Mouse (Mus musculus) brown adipose tissue, adult 24 weeks (tissue): ENCODE data around the gene Cacng6. TPM values are rescaled to one million over a fixed set of nuclear protein-coding genes. Genes with fewer than 3 reads are reported as not detected.

Source experiments
- H3K27ac ChIP-seq: fragments of 200-500 bp; replicated peaks from 2 replicates; pipeline ENCODE4 v1.5.1; 2012; ENCODE audit warnings: low read depth, mild to moderate bottlenecking, low read length
- H3K4me1 ChIP-seq: fragments of 200-500 bp; 2 replicates; pipeline ENCODE4 v1.6.1; 2012; ENCODE audit warnings: low read length, mixed read lengths; ENCODE audit not compliant: control insufficient read depth, insufficient read depth, insufficient read length
- H3K4me3 ChIP-seq: fragments of 200-500 bp; 2 replicates; pipeline ENCODE4 v1.5.1; 2012; ENCODE audit warnings: low read depth, mild to moderate bottlenecking, low read length, moderate library complexity; ENCODE audit not compliant: insufficient read depth
- polyA plus RNA-seq: library from polyadenylated mRNA; stranded (reverse); fragments of >200 nt; gene quantifications from 2 replicates; pipeline ENCODE4 v1.2.4, GENCODE M21; 2012; ENCODE audit not compliant: missing spikeins, insufficient read depth, insufficient read length

Cacng6 gene
- polyA plus RNA-seq, 1 experiment, result 0.52 TPM

DNA sequence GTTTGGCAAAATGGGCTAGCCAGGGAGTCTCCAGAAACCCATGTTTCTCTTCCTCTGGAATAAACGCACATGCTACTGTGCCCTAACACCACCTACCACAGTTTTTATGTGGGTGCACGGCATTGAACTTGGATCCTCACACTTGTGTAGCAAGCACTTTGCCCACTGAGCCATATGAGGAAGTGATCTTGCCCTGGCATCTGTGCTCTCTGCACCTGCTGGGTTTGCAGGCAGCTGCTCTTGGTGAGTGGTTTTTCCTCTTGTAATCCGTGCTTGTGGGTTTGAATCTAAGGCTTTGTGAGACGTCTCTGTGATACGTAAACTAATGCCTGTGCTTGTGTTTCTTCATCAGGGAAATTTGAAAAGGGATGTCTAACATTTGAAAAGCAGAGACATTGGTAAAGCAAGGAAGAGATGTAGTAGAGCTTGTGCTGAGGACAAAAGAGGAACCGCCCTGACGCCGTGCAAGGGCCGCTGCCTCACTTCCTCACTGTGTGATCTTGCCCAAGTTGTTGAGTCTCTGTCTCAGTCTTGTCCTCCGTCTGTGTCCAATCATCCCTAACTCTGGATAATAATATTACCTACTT is 18.6 kb downstream of the Cacng6 start:
- H3K27ac ChIP-seq, result no peak overlapping the region
- H3K4me3 ChIP-seq, result no peak overlapping the region
- H3K4me1 ChIP-seq, result no peaks in the 10 kb centered on the region

DNA sequence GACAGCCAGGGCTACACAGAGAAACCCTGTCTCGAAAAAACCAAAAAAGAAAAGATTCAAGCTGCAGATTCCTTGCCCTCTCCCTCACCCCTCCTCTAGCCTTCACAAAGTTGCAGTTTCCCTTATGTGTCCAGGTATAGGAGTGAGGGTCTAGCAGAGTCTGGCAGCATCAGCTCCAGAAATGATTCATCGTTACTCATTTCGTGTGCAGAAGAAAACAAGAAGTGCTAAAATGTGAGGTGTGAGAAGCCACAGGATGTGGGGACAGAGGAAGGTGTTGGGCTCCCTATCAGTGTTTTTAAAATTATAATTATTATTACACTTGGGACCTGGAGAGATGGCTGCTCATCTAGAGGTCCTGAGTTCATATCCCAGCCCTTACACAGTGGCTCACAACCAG is 20.7 kb downstream of the Cacng6 start:
- H3K27ac ChIP-seq, result no peak overlapping the region

DNA sequence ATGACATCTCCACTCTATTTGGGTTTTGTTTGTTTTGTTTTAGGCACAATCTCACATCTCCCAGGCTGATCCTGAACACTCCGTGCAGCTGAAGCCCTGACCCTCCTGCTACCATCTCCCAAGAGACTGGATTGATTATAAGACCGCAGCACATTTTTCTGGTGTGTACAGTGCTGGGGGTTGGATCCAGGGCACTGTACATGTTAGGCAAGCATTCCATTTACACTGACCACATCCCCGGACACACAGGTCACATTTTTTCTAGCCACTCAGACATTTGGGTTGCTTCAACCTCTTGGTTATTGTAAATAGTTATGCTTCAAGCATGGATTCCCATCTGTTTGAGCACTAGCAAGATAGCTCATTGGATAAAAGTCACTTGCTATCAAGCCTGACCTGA is 22.6 kb downstream of the Cacng6 start:
- no peaks in the 10 kb centered on the region for H3K4me1 ChIP-seq
- no peak overlapping the region for H3K27ac ChIP-seq
- no peak overlapping the region for H3K4me3 ChIP-seq

More for the DNA sequence above, 20.7 kb downstream of the Cacng6 start:
- no peaks in the 10 kb centered on the region for H3K4me1 ChIP-seq
- no peak overlapping the region for H3K4me3 ChIP-seq

DNA sequence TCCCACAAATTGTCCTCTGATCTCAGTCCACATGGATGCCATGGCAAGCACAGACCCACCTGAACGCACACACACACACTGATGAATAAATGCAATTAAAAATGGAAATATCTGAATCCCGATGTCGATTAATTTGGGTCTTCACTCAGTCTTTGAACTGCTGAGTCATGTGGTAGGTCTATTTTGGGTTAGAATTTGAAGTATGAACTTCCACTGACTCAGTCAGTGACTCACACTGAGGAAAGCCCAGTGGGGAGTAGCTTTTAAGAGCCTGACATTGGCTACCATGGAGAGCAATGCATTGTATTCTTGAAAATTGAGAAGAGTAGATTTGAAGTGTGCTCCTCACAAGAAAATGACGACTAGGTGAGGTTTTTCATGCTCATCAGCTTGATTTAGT is 23.0 kb downstream of the Cacng6 start:
- H3K4me3 ChIP-seq, result no peak overlapping the region
- no peaks in the 10 kb centered on the region for H3K4me1 ChIP-seq
- H3K27ac ChIP-seq, result no peak overlapping the region

DNA sequence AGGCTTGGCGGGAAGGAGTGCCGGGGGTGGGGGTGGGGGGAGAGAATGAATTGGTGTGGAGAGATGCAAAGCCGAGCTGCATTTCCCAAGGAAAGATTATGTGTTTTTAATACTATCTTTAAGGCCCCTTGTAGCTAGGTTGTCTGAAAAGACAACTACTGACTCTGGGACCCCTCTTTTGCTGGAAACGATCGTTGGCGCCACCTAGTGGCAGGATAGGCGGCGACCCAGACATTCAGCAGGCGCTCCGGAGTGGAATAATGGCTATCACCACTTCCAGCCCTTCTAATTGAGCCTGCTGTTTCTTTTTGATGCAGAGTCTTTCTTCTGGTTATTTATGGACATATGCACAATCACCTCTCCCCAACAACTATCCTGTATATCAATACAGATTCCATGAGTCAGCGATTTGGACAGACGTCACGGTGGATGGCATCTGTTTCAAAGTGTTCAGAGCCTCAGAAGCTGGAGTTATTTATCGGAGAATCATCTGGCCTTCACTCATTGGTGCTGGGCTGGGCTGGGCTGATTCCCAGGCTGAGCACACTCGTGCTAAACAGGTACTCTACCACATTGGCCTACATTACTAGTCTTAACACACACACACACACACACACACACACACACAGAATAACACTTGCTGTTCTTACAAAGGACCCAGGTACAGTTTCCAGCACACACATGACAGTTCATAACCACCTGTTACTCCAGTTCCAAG is 24.9 kb downstream of the Cacng6 start:
- no peak overlapping the region for H3K4me3 ChIP-seq

DNA sequence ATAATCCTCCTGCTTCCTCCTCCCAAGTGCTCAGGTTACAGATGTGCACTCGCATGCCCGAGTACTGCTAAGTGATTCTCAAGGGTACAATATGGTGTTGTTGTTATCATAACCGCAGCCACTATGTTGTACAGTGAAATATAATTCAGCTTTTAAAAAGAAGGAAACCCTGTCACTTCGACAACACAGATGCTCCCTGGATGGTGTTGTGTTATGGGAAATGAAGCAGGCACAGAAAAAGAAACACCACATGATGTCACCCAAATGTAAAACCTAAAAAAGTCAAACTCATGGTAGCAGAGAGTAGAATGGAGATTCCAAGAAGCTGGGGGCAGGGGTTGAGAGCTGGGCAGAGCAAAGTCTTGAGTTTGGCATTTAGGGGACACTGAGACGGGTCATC is 26.7 kb downstream of the Cacng6 start:
- Histone ChIP-seq H3K27ac (no peak overlapping the region), H3K4me3 (no peak overlapping the region), H3K4me1 (no peaks in the 10 kb centered on the region)

More for the DNA sequence above, 24.9 kb downstream of the Cacng6 start:
- Histone ChIP-seq H3K4me1 (no peaks in the 10 kb centered on the region), H3K27ac (no peak overlapping the region)

DNA sequence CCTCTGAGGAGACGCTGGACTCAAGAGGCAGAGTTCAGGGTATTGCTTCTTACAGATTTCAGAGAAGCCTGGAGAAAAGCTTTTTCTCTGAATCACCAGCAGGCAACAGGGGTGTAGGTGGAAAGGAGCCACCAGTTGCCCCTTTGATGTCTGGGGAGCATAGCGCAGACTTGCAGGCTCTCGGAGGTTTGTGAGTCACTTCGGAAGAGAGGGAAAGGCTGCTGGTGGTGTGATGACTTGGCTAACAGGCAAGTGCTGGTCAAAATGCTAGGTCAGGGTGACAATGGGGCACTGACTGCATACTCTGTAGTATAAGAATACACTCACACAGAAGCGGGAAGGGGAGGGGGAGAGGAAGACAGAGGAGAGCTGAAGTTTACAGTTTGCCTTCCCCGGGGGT is 27.2 kb downstream of the Cacng6 start:
- H3K27ac ChIP-seq, result no peak overlapping the region
- H3K4me1 ChIP-seq, result no peaks in the 10 kb centered on the region
- H3K4me3 ChIP-seq, result no peak overlapping the region

DNA sequence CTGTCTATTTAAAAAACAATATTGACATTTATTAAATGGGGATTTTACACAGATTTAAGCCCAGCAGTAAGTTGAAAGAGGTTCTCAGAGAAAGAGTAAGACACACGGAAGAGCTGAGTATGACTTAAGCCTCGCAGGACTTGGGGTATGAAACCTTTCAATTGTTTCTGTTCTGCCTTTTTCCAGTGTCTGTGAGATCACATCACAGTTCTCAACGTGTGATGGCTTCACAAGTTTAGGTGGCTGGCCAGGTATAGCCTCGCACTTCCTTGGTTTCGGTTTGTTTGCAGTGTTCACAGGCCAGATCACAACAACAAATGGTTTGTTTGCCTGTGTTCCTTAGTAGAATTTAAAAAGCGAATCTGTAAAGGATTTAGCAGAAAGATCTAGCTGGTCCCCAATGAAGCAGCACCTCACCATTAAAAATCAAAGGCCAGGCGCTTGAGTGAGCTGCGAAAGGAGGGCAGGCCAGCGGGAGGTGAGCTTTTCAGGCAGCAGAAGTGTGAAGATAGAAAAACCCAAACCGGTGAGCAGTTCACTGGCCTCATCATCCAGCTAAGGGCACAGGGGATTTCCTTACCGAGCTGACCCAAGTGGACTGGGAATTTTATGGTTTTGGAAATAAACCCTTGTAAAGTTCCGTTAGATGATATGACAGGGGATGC is 29.0 kb downstream of the Cacng6 start:
- Histone ChIP-seq H3K4me1 (no peaks in the 10 kb centered on the region), H3K27ac (no peak overlapping the region), H3K4me3 (no peak overlapping the region)

DNA sequence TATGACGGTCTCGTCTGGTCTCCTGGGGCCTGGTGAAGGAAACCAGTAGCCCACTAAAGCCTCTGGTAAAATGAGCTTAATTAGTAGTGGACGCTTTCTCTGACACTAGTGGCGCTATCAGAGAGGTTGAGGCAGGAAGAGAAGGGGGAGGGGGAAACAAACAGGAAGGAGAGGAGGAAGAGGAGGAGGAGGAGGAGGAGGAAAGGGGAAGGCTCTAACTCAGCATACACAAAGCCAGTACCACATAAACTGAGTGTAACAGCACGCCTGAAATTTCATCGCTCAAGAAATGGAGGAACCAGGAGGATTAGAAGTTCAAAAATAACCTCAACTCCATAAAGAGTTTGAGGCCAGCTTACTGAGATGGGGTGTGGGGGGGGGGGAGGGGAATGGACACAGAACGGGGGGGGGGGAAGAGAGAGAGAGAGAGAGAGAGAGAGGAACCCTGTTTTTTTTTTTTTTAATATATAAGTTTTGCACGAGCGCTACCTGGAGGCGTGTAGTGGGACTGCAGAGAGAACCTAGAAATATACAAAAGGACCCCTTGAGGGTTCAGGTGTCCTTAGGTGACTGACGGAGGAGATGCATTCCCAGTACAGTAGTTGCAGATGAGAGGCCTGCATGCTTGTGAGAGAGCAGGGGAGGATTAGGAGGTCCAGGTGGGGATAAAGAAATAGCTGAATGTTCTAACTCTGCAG is 29.6 kb downstream of the Cacng6 start:
- Histone ChIP-seq H3K27ac (no peak overlapping the region), H3K4me1 (no peaks in the 10 kb centered on the region), H3K4me3 (no peak overlapping the region)

DNA sequence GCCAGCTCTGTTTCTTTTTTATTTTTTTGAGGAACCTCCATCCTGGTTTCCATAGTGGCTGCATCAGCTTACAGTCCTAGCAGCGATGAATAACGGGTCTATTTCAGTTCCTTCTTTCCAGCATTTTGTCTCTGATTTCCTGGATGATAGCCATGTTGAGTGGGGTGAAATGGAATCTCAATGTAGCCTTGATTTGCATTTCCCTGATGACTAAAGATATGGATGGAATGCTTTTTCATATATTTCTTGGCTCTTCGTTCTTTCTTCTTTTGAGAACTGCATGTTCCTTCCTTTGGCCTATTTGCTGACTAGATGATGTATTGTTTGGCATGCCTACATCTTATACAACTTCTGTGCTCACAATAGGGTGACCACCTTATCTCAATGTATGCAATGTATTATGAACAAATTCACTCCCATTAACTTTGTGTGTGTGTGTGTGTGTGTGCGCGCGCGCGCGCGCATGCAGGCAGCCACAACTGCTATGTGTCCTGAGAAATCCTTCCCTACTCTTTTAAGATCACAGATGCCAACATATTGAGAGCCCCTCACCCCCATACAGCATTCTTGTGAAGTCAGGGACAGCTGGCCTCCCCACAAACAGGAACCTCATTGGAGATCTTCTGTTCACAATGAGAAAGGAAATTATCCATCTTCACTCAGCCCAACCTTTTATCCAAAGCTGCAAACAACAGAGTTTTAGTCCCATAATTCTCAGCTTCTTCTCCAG is 33.3 kb downstream of the Cacng6 start:
- Histone ChIP-seq H3K4me1 (no peaks in the 10 kb centered on the region), H3K27ac (no peak overlapping the region), H3K4me3 (no peak overlapping the region)

DNA sequence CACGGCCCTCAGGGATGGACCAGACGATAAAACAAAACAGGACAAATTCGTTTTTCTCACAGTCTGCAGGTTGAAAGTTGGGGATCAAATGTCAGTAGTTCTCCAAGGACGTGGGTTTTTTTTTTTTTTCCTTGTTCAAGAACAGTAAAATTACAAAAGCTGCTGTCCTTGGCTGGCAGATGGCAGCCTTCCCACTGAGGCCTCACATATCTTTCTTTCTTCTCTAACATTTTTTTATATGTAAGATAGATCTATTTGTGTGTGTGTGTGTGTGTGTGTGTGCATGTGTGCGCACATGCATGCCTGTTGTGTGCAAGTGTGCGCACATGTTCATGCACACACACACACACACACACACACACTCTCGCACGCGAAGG is 33.8 kb downstream of the Cacng6 start:
- H3K27ac ChIP-seq, result no peak overlapping the region
- H3K4me1 ChIP-seq, result no peaks in the 10 kb centered on the region
- H3K4me3 ChIP-seq, result no peak overlapping the region

DNA sequence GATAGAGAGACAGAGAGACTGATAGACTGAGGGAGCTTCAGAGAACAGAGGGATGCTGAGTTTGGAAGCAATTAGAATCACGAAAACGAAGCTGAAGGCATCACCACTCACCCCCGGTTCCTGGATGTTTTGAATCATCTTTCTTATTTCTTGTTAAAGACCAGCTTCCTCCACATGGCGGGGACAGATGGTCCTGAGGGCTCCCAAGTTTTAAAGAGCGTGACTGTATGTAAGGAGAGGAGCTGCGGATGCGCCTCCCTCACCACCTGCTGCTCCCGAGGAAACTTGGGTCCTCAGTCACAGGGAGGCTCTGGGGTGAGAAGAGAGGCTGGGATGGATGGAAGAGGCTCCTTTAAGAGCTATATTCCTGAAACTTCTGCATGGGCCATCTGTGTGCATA is 36.3 kb downstream of the Cacng6 start:
- no peak overlapping the region for H3K4me3 ChIP-seq
- H3K4me1 ChIP-seq, result no peaks in the 10 kb centered on the region
- H3K27ac ChIP-seq, result no peak overlapping the region

DNA sequence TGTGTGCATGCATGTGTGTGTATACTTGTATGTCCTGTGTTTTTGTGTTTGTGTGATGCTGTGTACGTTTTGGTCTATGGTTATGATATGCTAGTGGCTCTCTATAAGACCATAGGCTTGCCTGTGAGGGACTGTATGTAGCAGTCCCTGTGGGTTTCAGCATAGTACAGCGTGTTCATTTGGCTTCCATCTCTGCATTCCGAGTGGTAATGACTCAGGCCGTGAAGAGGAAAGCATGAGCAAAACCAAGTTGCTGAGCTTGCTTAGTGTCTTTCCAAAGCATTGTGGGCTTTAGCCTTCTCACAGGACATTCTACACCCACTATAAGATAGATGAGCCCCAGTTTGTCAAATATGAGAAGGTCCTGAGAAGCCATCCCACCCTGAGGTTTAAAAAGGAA is 39.3 kb downstream of the Cacng6 start:
- Histone ChIP-seq H3K4me1 (no peaks in the 10 kb centered on the region), H3K27ac (no peak overlapping the region), H3K4me3 (no peak overlapping the region)

DNA sequence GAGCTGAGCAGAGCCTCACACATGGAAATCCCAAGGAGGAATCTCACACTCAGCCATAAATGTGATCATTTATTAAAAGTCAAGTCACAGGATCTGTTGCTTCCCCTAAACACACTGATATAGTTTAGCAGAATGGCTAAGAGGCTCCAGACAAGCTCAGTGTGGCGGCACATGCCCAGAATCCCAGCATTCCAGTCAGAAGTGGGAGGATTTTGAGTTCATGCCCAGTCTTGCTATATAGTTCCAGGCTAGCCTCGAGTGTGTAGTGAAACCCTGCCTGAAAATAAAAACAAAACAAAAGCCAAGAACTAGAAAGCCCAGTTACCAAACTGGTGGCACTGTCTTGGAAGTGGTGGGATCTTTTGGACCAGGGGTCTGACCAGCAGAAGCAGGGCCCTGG is 44.6 kb downstream of the Cacng6 start:
- Histone ChIP-seq H3K4me1 (no peaks in the 10 kb centered on the region), H3K27ac (no peak overlapping the region), H3K4me3 (no peak overlapping the region)

DNA sequence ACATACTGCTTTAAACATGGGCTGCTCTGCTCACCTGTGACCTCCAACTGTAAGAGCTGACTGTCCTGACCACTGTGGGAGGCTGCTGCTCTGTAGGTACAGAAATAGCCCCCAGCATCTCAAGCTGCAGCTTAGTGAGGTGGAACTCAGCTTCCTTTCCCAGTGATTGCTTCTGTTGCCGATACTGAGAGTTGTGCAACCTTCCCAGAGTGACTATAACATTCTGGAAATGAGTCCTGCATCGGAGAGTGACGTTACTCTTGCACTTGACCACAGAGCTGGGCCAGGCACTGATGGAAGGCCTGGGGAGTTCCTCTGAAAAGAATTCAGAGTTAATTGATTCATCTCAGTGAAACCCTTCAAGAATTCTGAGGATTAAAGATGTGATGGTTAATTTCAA is 48.8 kb downstream of the Cacng6 start:
- no peak overlapping the region for H3K4me3 ChIP-seq
- no peak overlapping the region for H3K27ac ChIP-seq

More for the DNA sequence above, 48.8 kb downstream of the Cacng6 start:
- H3K4me1 ChIP-seq, result no peaks in the 10 kb centered on the region
